Mouse (Mus musculus): Measurements from ENCODE around the gene Id3. TPM values are rescaled to one million over a fixed set of nuclear protein-coding genes. Genes with fewer than 3 reads are reported as not detected.

The Id3 gene
- total RNA-seq, 2 experiments from 2014 or later, result 51.3 to 59.3 TPM

Other genes starting within 250 kb of the Id3 start
- under 1 TPM; 0.65 to 0.78 TPM for gene Cnr2, start 248.1 kb upstream of the Id3 start, total RNA-seq (2021)
- gene Fuca1, start 222.8 kb upstream of the Id3 start, total RNA-seq (2021), result 10 to 100 TPM; 46.6 to 46.7 TPM
- 10 to 100 TPM; 46.6 to 47.7 TPM for gene Hmgcl, start 197.0 kb upstream of the Id3 start, total RNA-seq (2021)
- 1 to 10 TPM; 7.1 to 7.7 TPM for gene Gale, start 179.8 kb upstream of the Id3 start, total RNA-seq (2021)
- gene Lypla2, start 170.9 kb upstream of the Id3 start, total RNA-seq (2021), result 10 to 100 TPM; 36.5 to 39.6 TPM
- gene Pithd1, start 156.2 kb upstream of the Id3 start, total RNA-seq (2021), result 10 to 100 TPM; 23.6 to 26.2 TPM
- gene Eloa, start 121.7 kb upstream of the Id3 start, total RNA-seq (2021), result 10 to 100 TPM; 43.9 to 45.9 TPM
- gene Rpl11, start 90.1 kb upstream of the Id3 start, total RNA-seq (2021), result 100 to 1,000 TPM; 466 to 495 TPM
- gene E2f2, start 28.9 kb downstream of the Id3 start, total RNA-seq (2021), result 10 to 100 TPM; 18.4 to 19.4 TPM
- gene Asap3, start 62.9 kb downstream of the Id3 start, total RNA-seq (2021), result 10 to 100 TPM; 12.2 to 13.4 TPM
- gene Tcea3, start 104.2 kb downstream of the Id3 start, total RNA-seq (2021), result 100 to 1,000 TPM; 149 to 154 TPM
- 10 to 100 TPM; 51.2 to 65.1 TPM for gene Zfp46, start 141.2 kb downstream of the Id3 start, total RNA-seq (2021)
- gene Hnrnpr, start 167.4 kb downstream of the Id3 start, total RNA-seq (2021), result 10 to 100 TPM; 78.7 to 79.0 TPM